Mouse (Mus musculus) kidney, embryonic 15.5 days (tissue): Measurements from ENCODE around the gene 2900026A02Rik. TPM values are rescaled to one million over a fixed set of nuclear protein-coding genes. Genes with fewer than 3 reads are reported as not detected.
A peak's percentile ranks its signal among the peaks of the same experiment; 100 is the strongest.

Source experiments
- ATAC-seq: fragments of 200-750 bp; cut with Nextera tagmentation; replicated peaks from 2 replicates; pipeline ENCODE4 v1.8.0; 2017; ENCODE audit warnings: moderate TSS enrichment; ENCODE audit not compliant: low FRiP score
- H3K27ac ChIP-seq: fragments of 300-500 bp; sonication (generic); 2 replicates; pipeline ENCODE4 v1.5.1; 2015; ENCODE audit warnings: mild to moderate bottlenecking, inconsistent platforms
- H3K27me3 ChIP-seq: fragments of 300-500 bp; sonication (generic); 2 replicates; pipeline ENCODE4 v1.6.1; 2015; ENCODE audit warnings: inconsistent platforms
- H3K36me3 ChIP-seq: fragments of 300-500 bp; sonication (generic); 2 replicates; pipeline ENCODE4 v1.6.1; 2015; ENCODE audit warnings: inconsistent platforms
- H3K4me1 ChIP-seq: fragments of 300-500 bp; sonication (generic); 2 replicates; pipeline ENCODE4 v1.6.1; 2015; ENCODE audit warnings: inconsistent platforms
- H3K4me2 ChIP-seq: fragments of 300-500 bp; sonication (generic); 2 replicates; pipeline ENCODE4 v1.6.1; 2015; ENCODE audit warnings: moderate library complexity, mild to moderate bottlenecking, inconsistent platforms
- H3K4me3 ChIP-seq: fragments of 300-500 bp; sonication (generic); replicated peaks from 2 replicates; pipeline ENCODE4 v1.5.1; 2015; ENCODE audit warnings: mild to moderate bottlenecking, inconsistent platforms
- H3K9ac ChIP-seq: fragments of 300-500 bp; sonication (generic); 2 replicates; pipeline ENCODE4 v1.6.1; 2015; ENCODE audit warnings: mild to moderate bottlenecking, inconsistent platforms
- H3K9me3 ChIP-seq: fragments of 300-500 bp; sonication (generic); replicated peaks from 2 replicates; pipeline ENCODE4 v1.6.1; 2016; ENCODE audit warnings: inconsistent platforms
- WGBS: fragments of 180-500 bp; shearing (Covaris S2); methylation state at CpG from one replicate; pipeline ENCODE4 v1.1.7; 2015; ENCODE audit warnings: mixed read lengths; 5-methylcytosine and 5-hydroxymethylcytosine counted together
- polyA plus RNA-seq: library from polyadenylated mRNA; unstranded; fragments of >200 nt; fragmentation: Nextera tagmentation; extraction: Ambion mirVana; gene quantifications from 2 replicates; pipeline ENCODE4 v1.2.1, GENCODE M21; 2015

2900026A02Rik gene
- polyA plus RNA-seq, 1 experiment from 2014 or later: 7.5 TPM

DNA sequence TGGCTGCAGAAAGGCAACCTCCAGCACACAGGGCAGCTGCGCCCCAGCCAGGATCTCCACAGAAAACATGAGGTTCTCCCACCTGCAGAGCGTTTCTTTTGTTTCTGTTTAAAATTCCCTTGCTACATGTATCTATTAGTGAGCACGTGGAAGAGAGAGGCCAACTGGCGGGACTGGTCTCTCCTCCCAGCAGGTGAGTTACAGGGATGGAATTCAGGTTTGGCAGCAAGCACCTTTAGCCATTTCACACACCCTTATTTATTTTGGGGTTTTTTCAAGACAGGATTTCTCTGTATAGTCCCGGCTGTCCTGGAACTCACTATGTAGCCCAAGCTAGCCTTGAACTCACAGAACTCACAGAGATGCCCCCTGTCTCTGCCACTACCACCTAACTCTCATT is 66.6 kb downstream of the 2900026A02Rik start:
- WGBS: 80% methylated on average over 5 of the region's 5 CpGs

DNA sequence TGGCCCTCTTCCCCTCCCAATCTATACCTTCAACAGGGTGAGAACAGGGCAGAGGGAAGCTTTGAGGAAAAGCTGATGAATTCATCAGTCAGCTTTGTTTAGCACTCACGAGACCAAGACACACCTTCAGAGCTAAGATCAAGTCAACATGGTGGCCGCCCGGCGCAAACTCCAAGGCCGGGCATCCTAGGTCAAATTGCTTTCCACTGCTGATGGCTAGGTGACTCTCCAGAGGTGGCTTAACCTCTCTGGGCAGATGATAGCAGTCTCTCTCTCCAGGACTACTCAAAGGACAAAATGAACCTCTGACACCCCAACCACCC is 67.6 kb downstream of the 2900026A02Rik start:
- Histone ChIP-seq H3K9ac (no peak overlapping the region), H3K4me1 (peaks cover 69% of the 10 kb centered on the region), H3K9me3 (no peaks in the 10 kb centered on the region), H3K27ac (peak overlapping the region; percentile 74), H3K27me3 (no peaks in the 10 kb centered on the region), H3K4me3 (no peak overlapping the region), H3K4me2 (no peak overlapping the region), H3K36me3 (no peaks in the 10 kb centered on the region)
- ATAC-seq: no peak
- 77% methylated on average over 5 of the region's 5 CpGs for WGBS

More for the DNA sequence above, 66.6 kb downstream of the 2900026A02Rik start:
- Histone ChIP-seq H3K9ac (no peak overlapping the region), H3K4me3 (no peak overlapping the region), H3K4me2 (no peak overlapping the region), H3K27me3 (no peaks in the 10 kb centered on the region), H3K9me3 (no peaks in the 10 kb centered on the region), H3K36me3 (no peaks in the 10 kb centered on the region), H3K27ac (no peak overlapping the region), H3K4me1 (peaks cover 71% of the 10 kb centered on the region)
- ATAC-seq: no peak

GRCm38 (mm10) chr5:113152663-113153507 is 68.2 kb downstream of the 2900026A02Rik start:
- peak; percentile 30 for ATAC-seq
- WGBS: 45% methylated on average over 22 of the region's 22 CpGs
- H3K4me2 ChIP-seq: no peak overlapping the region
- no peaks in the 10 kb centered on the region for H3K36me3 ChIP-seq
- H3K9me3 ChIP-seq: no peaks in the 10 kb centered on the region
- peak overlapping the region; percentile 74 for H3K27ac ChIP-seq
- H3K4me3 ChIP-seq: no peak overlapping the region
- peaks cover 69% of the 10 kb centered on the region for H3K4me1 ChIP-seq
- H3K9ac ChIP-seq: no peak overlapping the region
- H3K27me3 ChIP-seq: no peaks in the 10 kb centered on the region

DNA sequence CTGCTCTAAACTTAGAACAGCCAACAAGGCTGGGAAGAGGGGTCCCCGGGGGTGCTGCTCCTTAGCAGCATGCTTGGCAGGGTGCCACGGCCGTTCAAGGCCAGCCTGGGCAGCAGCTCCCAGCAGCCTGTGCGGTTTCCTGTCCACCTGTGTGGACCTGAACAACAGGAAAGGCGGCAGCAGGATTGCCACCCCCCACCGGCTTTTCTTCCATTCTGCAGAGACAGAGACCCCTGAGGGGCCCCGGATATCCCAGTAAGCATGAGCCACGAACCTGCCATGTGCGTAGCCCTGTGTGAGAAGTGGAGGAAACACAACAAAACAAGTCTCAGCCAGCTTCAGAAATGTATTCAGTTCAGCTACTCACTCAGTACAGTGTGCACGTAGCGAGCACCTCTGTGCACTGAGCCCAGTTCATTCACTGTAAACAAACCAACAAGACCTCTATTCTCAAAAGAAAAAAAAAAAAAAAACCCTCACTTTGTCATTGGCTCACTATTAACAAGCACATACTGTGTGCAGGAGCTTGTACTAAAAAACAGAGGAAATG is 69.4 kb downstream of the 2900026A02Rik start:
- H3K4me3 ChIP-seq: no peak overlapping the region
- no peak overlapping the region for H3K4me2 ChIP-seq
- H3K9ac ChIP-seq: no peak overlapping the region
- no peaks in the 10 kb centered on the region for H3K27me3 ChIP-seq
- peaks cover 60% of the 10 kb centered on the region for H3K4me1 ChIP-seq
- peak overlapping the region; percentile 74 for H3K27ac ChIP-seq
- no peaks in the 10 kb centered on the region for H3K9me3 ChIP-seq
- 48% methylated on average over 11 of the region's 11 CpGs for WGBS
- ATAC-seq: peak; percentile 47; the same call in 1 of the 2 replicates
- H3K36me3 ChIP-seq: no peaks in the 10 kb centered on the region

- no peak overlapping the region for H3K9ac ChIP-seq
- ATAC-seq: no peak
- H3K4me1 ChIP-seq: peaks cover 60% of the 10 kb centered on the region
- 51% methylated on average over 9 of the region's 9 CpGs for WGBS
- H3K27ac ChIP-seq: peak overlapping the region; percentile 74
- H3K9me3 ChIP-seq: no peaks in the 10 kb centered on the region
- H3K4me3 ChIP-seq: no peak overlapping the region
- no peaks in the 10 kb centered on the region for H3K36me3 ChIP-seq
- H3K27me3 ChIP-seq: no peaks in the 10 kb centered on the region
- no peak overlapping the region for H3K4me2 ChIP-seq
These were observed 70.0 kb downstream of the 2900026A02Rik start for GRCm38 (mm10) chr5:113150871-113151553.

DNA sequence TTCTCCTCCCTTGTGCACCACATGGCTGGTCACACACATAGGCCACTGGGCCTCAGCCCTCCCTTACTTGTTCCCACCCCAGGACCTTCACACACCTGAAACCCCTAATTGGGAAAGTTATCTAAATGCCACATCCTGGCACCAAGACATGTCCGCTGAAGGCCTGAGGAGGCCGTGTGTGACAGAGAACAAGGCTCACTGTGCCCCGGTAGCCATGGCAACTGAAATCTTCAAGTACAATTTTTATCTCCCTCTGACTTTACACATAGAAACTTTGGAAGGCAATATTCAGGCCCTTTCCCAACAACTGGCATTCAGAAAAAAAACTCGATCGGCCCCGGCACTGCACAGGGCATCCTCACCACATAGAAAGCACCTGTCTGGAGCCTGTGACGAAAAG is 72.0 kb downstream of the 2900026A02Rik start:
- ATAC-seq: no peak
- 87% methylated on average over 7 of the region's 7 CpGs for WGBS
- 0 out of 2 replicates have a peak overlapping the region, but pooled peaks have one; percentile 18 for H3K27ac ChIP-seq

GRCm38 (mm10) chr5:113147994-113148471 is 73.0 kb downstream of the 2900026A02Rik start:
- 76% methylated on average over 13 of the region's 13 CpGs for WGBS
- no peak overlapping the region for H3K27ac ChIP-seq

More for the DNA sequence above, 72.0 kb downstream of the 2900026A02Rik start:
- H3K4me3 ChIP-seq: no peak overlapping the region
- H3K9me3 ChIP-seq: no peaks in the 10 kb centered on the region
- H3K4me2 ChIP-seq: no peak overlapping the region
- H3K36me3 ChIP-seq: no peaks in the 10 kb centered on the region
- no peaks in the 10 kb centered on the region for H3K27me3 ChIP-seq
- H3K9ac ChIP-seq: no peak overlapping the region
- H3K4me1 ChIP-seq: peaks cover 58% of the 10 kb centered on the region

GRCm38 (mm10) chr5:113146656-113147055 is 74.4 kb downstream of the 2900026A02Rik start:
- Histone ChIP-seq H3K27ac (no peak overlapping the region), H3K4me1 (peaks cover 47% of the 10 kb centered on the region), H3K36me3 (no peaks in the 10 kb centered on the region), H3K4me2 (no peak overlapping the region), H3K9me3 (no peaks in the 10 kb centered on the region), H3K27me3 (no peaks in the 10 kb centered on the region), H3K4me3 (no peak overlapping the region), H3K9ac (no peak overlapping the region)
- 68% methylated on average over 2 of the region's 2 CpGs for WGBS
- no peak for ATAC-seq

More at GRCm38 (mm10) chr5:113147994-113148471, 73.0 kb downstream of the 2900026A02Rik start:
- ATAC-seq: no peak
- Histone ChIP-seq H3K36me3 (no peaks in the 10 kb centered on the region), H3K9me3 (no peaks in the 10 kb centered on the region), H3K4me3 (no peak overlapping the region), H3K4me2 (no peak overlapping the region), H3K9ac (no peak overlapping the region), H3K4me1 (peaks cover 48% of the 10 kb centered on the region), H3K27me3 (no peaks in the 10 kb centered on the region)

DNA sequence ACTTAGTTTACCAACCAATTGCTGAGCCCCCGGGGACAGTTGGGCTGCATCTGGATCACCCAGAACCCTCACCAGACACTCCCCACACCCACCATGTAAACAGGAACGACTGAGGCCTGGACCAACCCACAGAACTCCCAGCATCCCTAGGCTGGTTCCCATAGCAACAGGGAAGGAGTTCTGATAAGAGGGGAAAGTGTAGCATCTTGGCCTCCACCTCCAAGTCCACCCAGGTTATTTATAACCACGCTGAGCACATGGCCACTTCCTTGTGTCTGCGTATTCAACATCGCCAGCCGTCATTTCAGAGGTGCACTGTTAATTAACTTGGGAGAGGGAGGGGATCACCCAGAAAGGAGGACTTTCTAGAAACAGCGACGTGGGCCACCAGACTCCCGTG is 75.9 kb downstream of the 2900026A02Rik start:
- Histone ChIP-seq H3K4me3 (no peak overlapping the region), H3K9ac (no peak overlapping the region), H3K4me1 (peaks cover 36% of the 10 kb centered on the region), H3K4me2 (no peak overlapping the region), H3K27ac (peak overlapping the region; percentile 37; the same call in 1 of the 2 replicates), H3K9me3 (no peaks in the 10 kb centered on the region), H3K36me3 (0 out of 2 replicates have a peak, but pooled peaks cover 3% of the 10 kb centered on the region), H3K27me3 (no peaks in the 10 kb centered on the region)
- WGBS: 43% methylated on average over 9 of the region's 9 CpGs
- no peak for ATAC-seq

GRCm38 (mm10) chr5:113142486-113142885 is 78.5 kb downstream of the 2900026A02Rik start:
- no peak for ATAC-seq
- H3K27me3 ChIP-seq: peaks cover 4% of the 10 kb centered on the region; the same call in 1 of the 2 replicates
- H3K36me3 ChIP-seq: 0 out of 2 replicates have a peak, but pooled peaks cover 3% of the 10 kb centered on the region
- no peak overlapping the region for H3K4me2 ChIP-seq
- WGBS: 31% methylated on average over 11 of the region's 11 CpGs
- H3K4me3 ChIP-seq: no peak overlapping the region
- H3K4me1 ChIP-seq: peaks cover 43% of the 10 kb centered on the region
- no peak overlapping the region for H3K27ac ChIP-seq
- H3K9me3 ChIP-seq: no peaks in the 10 kb centered on the region
- H3K9ac ChIP-seq: no peak overlapping the region

- 0 out of 2 replicates have a peak, but pooled peaks cover 3% of the 10 kb centered on the region for H3K36me3 ChIP-seq
- WGBS: 84% methylated on average over 5 of the region's 5 CpGs
- H3K9ac ChIP-seq: no peak overlapping the region
- H3K9me3 ChIP-seq: no peaks in the 10 kb centered on the region
- no peak overlapping the region for H3K4me2 ChIP-seq
- no peak overlapping the region for H3K27ac ChIP-seq
- H3K4me3 ChIP-seq: no peak overlapping the region
- no peak for ATAC-seq
- peaks cover 48% of the 10 kb centered on the region for H3K4me1 ChIP-seq
- H3K27me3 ChIP-seq: peaks cover 8% of the 10 kb centered on the region
These were observed 79.0 kb downstream of the 2900026A02Rik start for GRCm38 (mm10) chr5:113142018-113142417.

DNA sequence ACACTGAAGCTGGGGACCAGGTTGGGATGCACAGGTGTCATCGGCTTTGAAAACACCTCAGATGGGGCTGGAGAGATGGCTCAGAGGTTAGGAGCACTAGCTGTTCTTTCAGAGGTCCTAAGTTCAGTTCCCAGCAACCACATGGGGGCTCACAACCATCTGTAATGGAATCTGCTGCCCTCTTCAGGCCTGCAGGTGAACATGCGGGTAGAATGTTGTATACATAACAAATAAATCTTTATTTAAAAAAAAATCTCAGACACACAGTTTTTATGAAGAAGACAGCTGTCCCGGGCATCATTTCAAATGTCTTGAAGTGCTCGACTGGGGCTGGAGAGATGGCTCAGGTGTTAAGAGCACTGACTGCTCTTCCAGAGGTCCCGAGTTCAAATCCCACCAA is 80.2 kb downstream of the 2900026A02Rik start:
- Histone ChIP-seq H3K27ac (no peak overlapping the region), H3K9me3 (no peaks in the 10 kb centered on the region), H3K4me1 (peaks cover 59% of the 10 kb centered on the region), H3K4me2 (no peak overlapping the region), H3K36me3 (0 out of 2 replicates have a peak, but pooled peaks cover 3% of the 10 kb centered on the region), H3K27me3 (peaks cover 10% of the 10 kb centered on the region), H3K9ac (no peak overlapping the region), H3K4me3 (no peak overlapping the region)
- WGBS: 95% methylated on average over 5 of the region's 5 CpGs
- ATAC-seq: no peak
